Mouse (Mus musculus): ENCODE measurements around the gene Slc25a33.

Slc25a33 gene

GRCm38 (mm10) chr4:149794010-149794338 lies 19.9 kb upstream of the Slc25a33 start:
- peak; percentile 35 for DNase-seq (ENCODE audit: low spot score)

GRCm38 (mm10) chr4:149793156-149794009 lies 19.3 kb upstream of the Slc25a33 start:
- DNase-seq (ENCODE audit: low spot score), result peak; percentile 47

DNA sequence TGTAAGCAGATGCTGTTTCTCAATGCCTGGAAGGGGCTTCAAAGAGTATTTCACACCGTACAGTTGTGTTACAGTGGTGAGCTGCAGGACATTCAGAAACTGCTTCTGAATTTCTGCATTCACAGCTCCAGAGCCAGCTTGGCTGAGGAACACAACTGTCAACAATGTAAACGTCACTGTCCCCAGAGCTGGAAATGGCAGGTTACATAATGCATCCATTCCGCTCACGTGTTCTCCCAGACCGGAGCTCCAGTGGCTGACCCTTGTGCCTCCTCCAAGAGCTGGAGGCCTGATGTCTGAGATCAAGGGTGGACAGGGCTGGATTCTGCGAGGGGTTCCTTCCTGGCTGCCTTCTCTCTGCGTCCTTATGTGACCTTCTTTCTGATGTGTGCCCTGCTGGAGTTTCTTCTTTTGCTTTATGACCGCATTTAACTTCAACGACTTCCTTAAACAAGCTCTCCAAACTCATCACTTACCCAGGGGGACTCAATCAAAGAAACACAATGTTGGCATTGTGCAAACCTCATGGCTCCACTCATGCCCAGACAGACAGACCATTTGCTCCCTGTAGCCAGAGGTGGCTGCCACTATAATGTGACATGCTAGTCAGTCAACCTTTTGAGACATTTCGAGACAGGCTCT lies 18.2 kb upstream of the Slc25a33 start:
- no peak for DNase-seq (ENCODE audit: low spot score)

DNA sequence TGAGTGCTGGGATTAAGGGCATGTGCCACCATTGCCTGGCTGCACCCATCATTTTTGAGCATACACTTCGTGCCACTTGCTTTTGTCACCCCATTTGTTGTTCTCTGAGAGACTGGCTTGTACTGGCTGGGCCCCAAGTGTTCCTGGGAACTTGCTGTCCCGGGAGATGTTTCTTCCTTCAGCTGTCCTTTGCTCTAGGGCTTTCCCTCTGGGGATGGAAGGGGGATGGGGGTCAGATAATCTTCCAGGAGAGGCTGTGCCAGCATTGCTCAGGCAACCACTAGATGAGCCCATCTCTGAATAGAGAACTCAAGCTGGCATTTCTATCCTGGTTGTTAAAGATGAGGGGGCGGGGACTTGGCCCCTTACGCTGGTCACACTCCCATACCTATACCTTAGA lies 17.4 kb upstream of the Slc25a33 start:
- no peak for DNase-seq (ENCODE audit: low spot score)

DNA sequence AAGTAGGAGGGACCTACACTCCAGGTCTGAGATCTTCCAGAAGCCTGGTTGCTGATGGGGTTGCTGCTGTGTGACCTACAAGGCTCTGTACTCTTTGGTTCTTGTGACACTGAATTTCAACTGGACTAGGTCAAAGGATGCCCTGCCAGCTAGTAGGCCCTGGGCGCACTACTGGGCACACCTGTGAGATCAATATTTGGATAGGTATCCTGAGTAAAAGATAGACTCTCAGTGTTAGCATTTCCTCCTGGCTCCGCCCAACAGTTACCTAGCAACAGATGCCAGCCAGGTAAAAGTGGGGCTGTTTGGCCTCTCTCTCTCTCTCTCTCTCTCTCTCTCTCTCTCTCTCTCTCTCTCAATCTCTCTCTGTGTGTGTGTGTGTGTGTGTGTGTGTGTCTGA lies 16.9 kb upstream of the Slc25a33 start:
- no peak for DNase-seq (ENCODE audit: low spot score)

DNA sequence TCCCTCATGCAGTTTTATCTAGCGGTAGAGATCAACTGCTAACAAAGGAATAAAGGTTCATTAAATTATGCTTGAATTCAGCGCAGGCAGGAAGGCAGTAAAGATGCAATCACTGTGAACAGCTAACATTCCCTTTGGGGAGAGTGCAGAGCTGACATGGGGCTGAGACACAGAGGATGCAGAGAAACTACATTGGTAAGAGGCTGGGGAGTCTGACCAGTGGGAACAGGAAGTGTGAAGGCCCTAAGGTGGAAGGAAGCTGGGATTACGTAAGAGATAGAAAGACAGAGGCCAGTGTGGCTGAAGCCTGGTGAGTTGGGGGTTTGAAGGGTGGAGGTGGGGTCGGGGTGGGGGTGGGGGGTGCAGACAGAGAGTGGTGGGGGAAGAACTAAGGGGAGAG lies 16.5 kb upstream of the Slc25a33 start:
- no peak for DNase-seq (ENCODE audit: low spot score)

GRCm38 (mm10) chr4:149789421-149790194 lies 15.5 kb upstream of the Slc25a33 start:
- no peak for DNase-seq (ENCODE audit: low spot score)

- DNase-seq (ENCODE audit: low spot score), result no peak
Measured at GRCm38 (mm10) chr4:149784901-149785300, 10.8 kb upstream of the Slc25a33 start.

- DNase-seq (ENCODE audit: low spot score), result no peak
Measured at GRCm38 (mm10) chr4:149784371-149784770, 10.3 kb upstream of the Slc25a33 start.

GRCm38 (mm10) chr4:149782975-149783374 lies 8.9 kb upstream of the Slc25a33 start:
- no peak for DNase-seq (ENCODE audit: low spot score)

DNA sequence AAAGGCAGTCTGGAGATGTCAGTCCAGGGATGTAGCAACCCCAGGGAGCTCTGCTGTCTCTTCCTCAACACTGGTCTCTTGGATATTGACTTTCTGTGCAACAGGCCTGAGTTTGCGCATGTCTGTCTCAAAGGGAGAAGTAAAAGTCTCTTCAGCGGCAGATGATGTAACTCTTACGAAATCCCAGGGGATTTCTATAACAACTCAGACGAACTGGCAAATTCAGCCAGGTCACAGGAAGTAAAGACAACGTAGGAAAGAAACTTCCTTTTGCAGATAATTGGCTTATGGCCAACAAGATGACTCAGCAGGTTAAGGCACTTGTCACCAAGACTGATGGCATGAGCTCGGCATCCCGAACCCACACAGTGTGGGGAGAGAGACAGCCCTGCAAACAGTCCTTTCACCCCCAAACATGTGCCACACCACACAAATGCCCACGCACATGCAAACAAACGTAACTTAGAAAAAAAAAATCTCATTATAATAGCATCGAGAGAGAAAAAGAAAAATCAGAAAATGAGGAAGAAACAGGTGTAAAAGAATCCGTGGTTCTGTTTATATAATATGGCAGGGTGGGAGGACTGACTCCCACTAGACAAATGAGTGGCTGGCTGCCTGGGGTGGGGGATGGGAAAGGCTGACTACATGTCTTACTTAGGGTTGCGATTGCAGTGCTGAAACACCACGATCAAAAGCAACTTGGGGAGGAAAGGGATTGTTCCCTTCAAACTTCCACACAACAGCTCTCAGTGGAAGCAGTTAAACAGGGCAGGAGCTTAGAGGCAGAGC lies 6.7 kb upstream of the Slc25a33 start:
- DNase-seq (ENCODE audit: low spot score), result no peak

DNA sequence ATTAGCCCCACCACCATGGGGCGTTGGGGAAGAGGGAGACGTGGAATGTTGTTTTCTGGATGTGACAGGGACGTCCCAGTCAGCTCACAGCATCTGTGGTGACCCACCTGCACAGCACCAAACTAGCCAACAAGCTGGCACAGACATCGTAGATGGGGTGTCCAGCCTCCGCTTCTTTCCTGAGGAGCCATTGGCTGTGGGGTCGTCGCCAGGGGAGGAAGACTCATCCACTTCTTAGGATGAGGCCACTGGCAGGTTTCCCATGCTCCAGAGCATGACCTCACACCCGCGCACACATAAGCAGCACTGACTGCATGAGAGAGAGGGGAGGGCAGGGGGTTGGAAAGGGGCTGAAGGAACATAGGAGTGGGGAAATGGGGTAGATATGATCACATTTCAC lies 5.9 kb upstream of the Slc25a33 start:
- DNase-seq (ENCODE audit: low spot score), result no peak

DNA sequence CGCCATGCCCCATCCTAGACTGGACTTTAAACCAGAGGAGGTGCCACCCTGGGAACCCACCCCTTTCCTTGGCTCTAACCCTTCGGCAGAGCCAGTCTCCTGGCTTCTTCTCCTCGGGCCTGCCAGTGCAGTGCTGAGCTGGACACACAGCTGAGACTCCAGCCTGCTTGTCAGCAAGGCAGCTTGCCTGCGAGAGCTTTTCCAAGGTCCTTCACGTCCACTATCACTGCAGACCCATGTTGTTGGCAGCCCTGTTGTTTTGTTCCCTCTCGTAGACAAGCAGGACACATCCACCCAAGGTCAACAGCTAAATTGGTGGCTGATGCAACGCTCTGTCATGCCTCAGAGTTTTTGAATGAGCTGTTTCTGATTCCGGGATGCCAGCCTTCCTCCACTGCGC lies 3.0 kb upstream of the Slc25a33 start:
- no peak for DNase-seq (ENCODE audit: low spot score)

DNA sequence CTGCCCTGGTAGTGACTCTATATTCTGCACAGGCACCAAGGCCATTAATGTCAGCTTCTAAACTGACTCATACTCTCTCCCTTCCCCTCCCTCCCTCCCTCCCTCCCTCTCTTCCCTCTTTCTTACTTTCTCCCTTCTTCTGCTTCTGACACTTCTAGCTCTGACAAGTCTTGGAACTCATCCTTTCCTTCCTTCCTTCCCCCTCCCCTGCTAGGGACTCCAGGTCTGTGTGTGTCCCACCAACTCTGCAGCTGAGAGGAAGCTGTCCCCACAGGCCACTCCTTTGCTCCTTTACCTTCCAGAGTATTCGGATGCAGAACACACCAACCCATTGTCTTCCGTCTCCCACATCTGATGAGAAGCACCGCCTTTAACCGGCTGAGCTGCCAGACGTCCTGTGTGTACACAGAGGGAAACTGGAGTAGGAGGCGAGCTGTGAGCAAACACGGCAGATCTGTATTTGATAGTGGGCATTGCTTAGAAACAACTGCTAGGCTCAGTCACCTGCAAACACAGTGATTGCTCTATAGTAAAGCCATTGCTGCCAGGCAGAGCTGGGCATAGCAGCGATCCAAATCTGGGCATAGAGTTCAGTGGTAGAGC lies 1.8 kb upstream of the Slc25a33 start:
- no peak for DNase-seq (ENCODE audit: low spot score)

DNA sequence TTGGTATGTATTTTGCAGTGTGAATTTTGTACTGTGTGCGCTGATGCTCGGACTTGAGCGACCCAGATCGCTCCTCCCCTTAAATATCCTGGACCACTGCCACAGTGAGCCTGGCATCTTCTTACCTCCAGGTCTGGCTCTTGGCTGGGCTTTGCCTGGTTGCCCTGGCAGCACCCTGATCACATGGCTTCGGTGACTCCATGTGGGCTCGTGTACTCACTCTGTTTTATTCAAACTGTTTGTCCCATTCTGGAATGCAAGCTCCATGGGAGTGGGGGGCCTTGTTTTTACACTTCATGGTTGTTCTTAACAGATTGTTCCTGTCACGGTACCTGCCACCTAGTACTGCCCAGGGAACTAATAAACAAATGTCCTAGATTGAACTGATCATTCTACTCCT lies 1.3 kb upstream of the Slc25a33 start:
- DNase-seq (ENCODE audit: low spot score), result no peak

- DNase-seq (ENCODE audit: low spot score), result peak; percentile 45
Measured at GRCm38 (mm10) chr4:149773408-149774093, 526 bp downstream of the Slc25a33 start.

DNA sequence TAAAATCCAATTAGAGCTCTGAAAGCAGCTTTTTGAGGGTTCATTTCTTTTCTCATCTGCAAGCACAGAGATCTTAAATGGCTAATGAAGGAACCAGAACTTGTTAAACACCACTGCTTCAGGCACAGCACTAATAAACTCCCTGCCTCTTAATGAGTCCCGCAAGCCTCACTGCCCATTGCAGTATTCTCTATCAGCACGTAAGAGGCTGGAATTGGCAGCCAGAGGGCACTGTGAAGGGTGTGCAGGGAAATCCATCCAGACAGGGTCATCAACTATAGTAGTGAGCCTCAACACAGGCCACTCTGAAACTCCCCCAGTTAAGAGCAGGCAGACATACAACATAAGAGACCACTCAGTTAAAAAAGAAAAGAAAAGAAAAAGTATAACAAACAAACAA lies 1.7 kb downstream of the Slc25a33 start:
- DNase-seq (ENCODE audit: low spot score), result peak; percentile 58

GRCm38 (mm10) chr4:149765201-149765600 lies 8.9 kb downstream of the Slc25a33 start:
- no peak for DNase-seq (ENCODE audit: low spot score)

- no peak for DNase-seq (ENCODE audit: low spot score)
Measured at GRCm38 (mm10) chr4:149763335-149763734, 10.7 kb downstream of the Slc25a33 start.

GRCm38 (mm10) chr4:149759517-149759916 lies 14.6 kb downstream of the Slc25a33 start:
- no peak for DNase-seq (ENCODE audit: low spot score)

DNA sequence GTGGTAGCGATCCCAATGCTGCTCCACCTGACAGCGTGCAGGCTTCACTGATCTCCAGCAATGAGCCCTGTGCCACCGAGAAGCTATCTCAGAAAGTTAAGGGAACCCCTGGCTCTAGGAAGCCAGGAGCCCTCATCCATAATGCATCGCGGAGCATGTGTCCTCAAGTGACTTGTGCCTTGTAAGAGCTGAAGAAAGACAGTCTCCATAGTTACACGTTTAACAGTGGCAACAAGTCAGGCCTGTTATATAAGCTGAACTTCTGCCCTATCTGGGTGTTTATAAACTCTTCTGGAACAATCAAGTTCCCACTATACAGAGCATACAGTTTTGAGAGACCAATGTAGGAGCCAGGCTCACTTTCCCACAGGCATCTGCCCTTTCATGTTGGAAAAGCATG lies 15.7 kb downstream of the Slc25a33 start:
- no peak for DNase-seq (ENCODE audit: low spot score)

Data from embryo, embryonic 10.5 days (tissue).